Mouse (Mus musculus) liver, postnatal 0 days (tissue): ENCODE measurements around the gene Cphx2. TPM values are rescaled to one million over a fixed set of nuclear protein-coding genes. Genes with fewer than 3 reads are reported as not detected.
"Not testable (repeated sequence)": the region's sequence is repeated elsewhere in the genome, so short reads cannot be mapped to it uniquely, and the experiment has no call there.

Experiments
- ATAC-seq: fragments of 200-750 bp; cut with Nextera tagmentation; 2 replicates; pipeline ENCODE4 v1.8.0; 2017; ENCODE audit warnings: mild to moderate bottlenecking, moderate library complexity
- DNase-seq: peaks from one replicate; pipeline ENCODE4 v3.0.0-alpha.2; 2016
- H3K27ac ChIP-seq: fragments of 300-500 bp; sonication (generic); 2 replicates; pipeline ENCODE4 v1.5.1; 2014; ENCODE audit warnings: antibody characterized with exemption, moderate library complexity, mild to moderate bottlenecking, low read depth
- H3K27me3 ChIP-seq: fragments of 300-500 bp; sonication (generic); 2 replicates; pipeline ENCODE4 v1.6.1; 2014; ENCODE audit warnings: low read length, control low read depth, mixed read lengths; ENCODE audit not compliant: insufficient read depth
- H3K36me3 ChIP-seq: fragments of 300-500 bp; sonication (generic); replicated peaks from 2 replicates; pipeline ENCODE4 v1.6.1; 2014; ENCODE audit warnings: mild to moderate bottlenecking, control low read depth, low read length, moderate library complexity, mixed read lengths; ENCODE audit not compliant: insufficient read depth
- H3K4me1 ChIP-seq: fragments of 300-500 bp; sonication (generic); 2 replicates; pipeline ENCODE4 v1.6.1; 2014; ENCODE audit warnings: antibody characterized with exemption, mild to moderate bottlenecking, control low read depth; ENCODE audit not compliant: insufficient read depth
- H3K4me2 ChIP-seq: fragments of 300-500 bp; sonication (generic); 2 replicates; pipeline ENCODE4 v1.6.1; 2014; ENCODE audit warnings: low read depth, mild to moderate bottlenecking, low read length, moderate library complexity, mixed read lengths
- H3K4me3 ChIP-seq: fragments of 300-500 bp; sonication (generic); 2 replicates; pipeline ENCODE4 v1.5.1; 2014; ENCODE audit warnings: low read depth, low read length
- H3K9ac ChIP-seq: fragments of 300-500 bp; sonication (generic); replicated peaks from 2 replicates; pipeline ENCODE4 v1.6.1; 2014; ENCODE audit warnings: mild to moderate bottlenecking, moderate library complexity
- H3K9me3 ChIP-seq: fragments of 300-500 bp; sonication (generic); 2 replicates; pipeline ENCODE4 v1.6.1; 2016; ENCODE audit warnings: mild to moderate bottlenecking, control low read depth, low read length, mixed read lengths
- WGBS: fragments of 180-500 bp; shearing (Covaris S2); extraction: QIAGEN DNeasy Blood & Tissue Kit; methylation state at CpG from one replicate; pipeline ENCODE4 v1.1.7; 2014; ENCODE audit not compliant: insufficient replicate concordance; 5-methylcytosine and 5-hydroxymethylcytosine counted together
- polyA plus RNA-seq: library from polyadenylated mRNA; unstranded; fragments of >200 nt; fragmentation: Nextera tagmentation; extraction: Ambion mirVana; gene quantifications from 2 replicates; pipeline ENCODE4 v1.2.1, GENCODE M21; 2015

Cphx2 gene
- not detected in 2 replicates for polyA plus RNA-seq

GRCm38 (mm10) chr14:26081216-26081615, at the start of gene Cphx2:
TSS of gene Cphx2 (plus strand) at chr14:26081516.
- H3K4me2 ChIP-seq, H3K36me3 ChIP-seq, H3K9ac ChIP-seq, DNase-seq, H3K27ac ChIP-seq, H3K4me1 ChIP-seq, H3K9me3 ChIP-seq, H3K27me3 ChIP-seq, H3K4me3 ChIP-seq, ATAC-seq: not testable (repeated sequence)
- WGBS: no CpG with 5 or more reads among the region's 6 CpGs

GRCm38 (mm10) chr14:26034364-26034763, 47.0 kb upstream of the Cphx2 start:
- H3K27me3 ChIP-seq, DNase-seq, H3K4me3 ChIP-seq, H3K4me1 ChIP-seq, H3K9ac ChIP-seq, H3K36me3 ChIP-seq, H3K4me2 ChIP-seq, H3K27ac ChIP-seq, H3K9me3 ChIP-seq, ATAC-seq: not testable (repeated sequence)
- WGBS: no CpG with 5 or more reads among the region's 3 CpGs

GRCm38 (mm10) chr14:26035439-26035838, 45.9 kb upstream of the Cphx2 start:
- H3K4me2 ChIP-seq, H3K36me3 ChIP-seq, H3K27ac ChIP-seq, H3K27me3 ChIP-seq, DNase-seq, H3K4me3 ChIP-seq, ATAC-seq, H3K4me1 ChIP-seq, H3K9me3 ChIP-seq, H3K9ac ChIP-seq: not testable (repeated sequence)
- WGBS: no CpG with 5 or more reads among the region's 6 CpGs

GRCm38 (mm10) chr14:26042611-26043010, 38.7 kb upstream of the Cphx2 start, which contains the start of gene Gm9780:
TSS of gene Gm9780 (minus strand) at chr14:26042711.
- DNase-seq, H3K27ac ChIP-seq, H3K36me3 ChIP-seq, ATAC-seq, H3K4me1 ChIP-seq, H3K9ac ChIP-seq, H3K4me3 ChIP-seq, H3K9me3 ChIP-seq, H3K27me3 ChIP-seq, H3K4me2 ChIP-seq: not testable (repeated sequence)
- no CpG with 5 or more reads among the region's 26 CpGs for WGBS

GRCm38 (mm10) chr14:26045007-26045406, 36.3 kb upstream of the Cphx2 start:
- H3K9me3 ChIP-seq, H3K27ac ChIP-seq, H3K4me3 ChIP-seq, H3K4me2 ChIP-seq, H3K4me1 ChIP-seq, H3K27me3 ChIP-seq, H3K36me3 ChIP-seq, H3K9ac ChIP-seq, ATAC-seq, DNase-seq: not testable (repeated sequence)
- no CpG with 5 or more reads among the region's 5 CpGs for WGBS

- not testable (repeated sequence) for ATAC-seq, H3K4me2 ChIP-seq, H3K27ac ChIP-seq, H3K4me1 ChIP-seq, DNase-seq, H3K36me3 ChIP-seq, H3K9me3 ChIP-seq, H3K27me3 ChIP-seq, H3K4me3 ChIP-seq, H3K9ac ChIP-seq
- no CpG with 5 or more reads among the region's 8 CpGs for WGBS
These were observed 34.3 kb upstream of the Cphx2 start for GRCm38 (mm10) chr14:26047026-26047425.

- H3K4me1 ChIP-seq, ATAC-seq, H3K36me3 ChIP-seq, H3K4me3 ChIP-seq, DNase-seq, H3K4me2 ChIP-seq, H3K27ac ChIP-seq, H3K27me3 ChIP-seq, H3K9me3 ChIP-seq, H3K9ac ChIP-seq: not testable (repeated sequence)
- no CpG with 5 or more reads among the region's 9 CpGs for WGBS
These were observed 32.5 kb upstream of the Cphx2 start for GRCm38 (mm10) chr14:26048767-26049166.

GRCm38 (mm10) chr14:26058184-26058583, 23.1 kb upstream of the Cphx2 start:
- H3K4me3 ChIP-seq, H3K4me1 ChIP-seq, H3K27ac ChIP-seq, H3K36me3 ChIP-seq, H3K27me3 ChIP-seq, DNase-seq, H3K9ac ChIP-seq, ATAC-seq, H3K4me2 ChIP-seq, H3K9me3 ChIP-seq: not testable (repeated sequence)
- whole genome bisulfite sequencing: no CpG with 5 or more reads among the region's 3 CpGs

- not testable (repeated sequence) for H3K9ac ChIP-seq, H3K4me2 ChIP-seq, H3K4me3 ChIP-seq, H3K9me3 ChIP-seq, H3K4me1 ChIP-seq, ATAC-seq, H3K27me3 ChIP-seq, H3K27ac ChIP-seq, DNase-seq, H3K36me3 ChIP-seq
- WGBS: no CpG with 5 or more reads among the region's 6 CpGs
These were observed 22.0 kb upstream of the Cphx2 start for GRCm38 (mm10) chr14:26059362-26059761.

- not testable (repeated sequence) for H3K36me3 ChIP-seq, DNase-seq, H3K9me3 ChIP-seq, H3K27ac ChIP-seq, H3K4me1 ChIP-seq, H3K9ac ChIP-seq, H3K27me3 ChIP-seq, H3K4me2 ChIP-seq, H3K4me3 ChIP-seq
- peak; percentile 83 for ATAC-seq
- WGBS: no CpG with 5 or more reads among the region's 44 CpGs
These were observed 14.6 kb upstream of the Cphx2 start for GRCm38 (mm10) chr14:26066574-26067324.
